Mouse (Mus musculus) myocyte (in vitro differentiated cells): ENCODE measurements around the gene Lst1.

Experiments
- MYOG ChIP-seq, 3 experiments: IDR thresholded peaks; one replicate each; pipeline ENCODE4 v1.6.1; 2011; ENCODE audit warnings: control low read depth in 2 of 3, low read depth in 2 of 3, mild to moderate bottlenecking in 2 of 3; ENCODE audit not compliant: insufficient read length in 2 of 3, control insufficient read depth in 1 of 3, insufficient read depth in 1 of 3
- POLR2A ChIP-seq: IDR thresholded peaks from one replicate; pipeline ENCODE4 v1.6.1; 2011; ENCODE audit warnings: low read depth, mild to moderate bottlenecking, control low read depth, moderate library complexity; ENCODE audit not compliant: insufficient read length

DNA sequence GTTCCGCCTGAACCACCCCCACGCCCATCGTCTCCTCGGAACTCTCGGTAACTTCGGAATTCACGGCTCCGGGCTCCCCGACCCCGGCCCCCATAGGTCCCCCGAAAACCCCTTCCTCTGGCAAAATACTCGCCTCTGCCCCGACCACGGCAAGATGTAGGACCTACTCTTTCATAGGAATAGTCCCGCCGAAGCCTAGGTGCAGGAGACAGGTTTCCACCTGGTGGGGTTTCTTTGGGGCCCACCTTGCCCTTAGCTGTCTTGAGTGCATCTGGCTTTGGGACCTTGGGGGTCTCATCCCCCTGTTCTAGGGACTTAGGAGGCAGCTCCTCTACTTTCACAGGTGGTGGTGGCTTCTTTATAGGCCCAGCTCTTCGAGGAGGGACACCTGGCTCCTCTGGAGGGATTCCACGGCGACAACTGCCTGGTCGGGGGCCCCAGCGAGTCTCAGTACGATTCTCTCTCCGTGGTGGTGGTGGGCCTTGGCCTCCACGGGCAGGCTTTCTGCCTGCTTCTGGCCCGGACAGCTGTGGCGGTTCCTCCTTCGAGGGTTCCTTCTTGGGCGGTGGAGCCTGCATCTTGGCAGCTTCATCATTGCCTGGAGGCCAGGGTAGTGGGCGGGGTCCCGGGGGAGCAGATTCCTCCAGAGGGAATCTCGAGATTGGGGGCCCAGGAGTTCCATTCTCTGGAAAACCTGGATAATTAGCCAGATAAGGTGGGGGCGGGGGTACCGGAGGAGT lies 31.6 kb downstream of the Lst1 start:
- TF ChIP-seq POLR2A (no peak), MYOG (IDR thresholded peaks at IDR 0.05; ENCODE audit: control insufficient read depth in 1 of 3, insufficient read depth in 1 of 3, insufficient read length in 2 of 3, low read depth in 2 of 3) (no peak)
